ENCODE assay signal across 21 mouse cellular contexts in the genomic region with DNA sequence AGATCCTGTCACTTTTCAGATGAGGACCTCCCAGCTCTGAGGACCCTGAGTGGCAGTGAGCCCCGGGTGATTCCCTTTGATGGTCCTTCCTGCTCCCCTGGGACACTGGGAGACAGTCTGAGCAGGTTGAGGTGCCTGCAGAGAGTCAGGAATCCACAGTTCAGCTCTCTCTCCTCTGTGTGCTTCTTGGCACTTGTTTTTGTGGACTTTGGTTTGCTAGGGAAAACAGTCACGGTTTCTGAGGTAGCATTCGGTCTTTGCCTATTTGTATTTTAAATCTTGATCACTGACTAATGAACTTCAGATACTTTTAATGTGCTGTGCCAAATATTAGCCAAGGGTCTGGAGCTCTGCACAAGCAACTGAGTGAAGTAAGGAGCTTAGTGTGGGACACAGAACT.
"Had no signal": no experiment of that assay in that cellular context is flagged by ENCODE, and none has a peak within 500 bp of the region (broad histone marks: within the 10 kb centered on the region; RNA-seq: fewer than 3 reads in every experiment).

No protein-coding gene starts in this region.

- ATAC-seq: inflammation-experienced regulatory T-cells, adult 6 months; intestine, embryonic 16.5 days; midbrain, embryonic 13.5 days; midbrain, embryonic 16.5 days had no signal

- H3K4me2 ChIP-seq: limb, embryonic 12.5 days; limb, embryonic 15.5 days; lung, embryonic 15.5 days; midbrain, embryonic 13.5 days; neural tube, embryonic 13.5 days; stomach, embryonic 15.5 days had no signal

- DNase-seq: left cerebral cortex, postnatal 4 days; lung, adult 18-20 months; lung, postnatal 10 days; lung, postnatal 36 days; retina, postnatal 1 day; right cerebral cortex, postnatal 25 days; spleen, adult 18-20 months; thymus, postnatal 36 days had no signal

- H3K36me3 ChIP-seq: lung, embryonic 15.5 days; stomach, embryonic 15.5 days had no signal

- H3K27ac ChIP-seq: limb, embryonic 12.5 days; limb, embryonic 15.5 days; liver, embryonic 14.5 days; lung, embryonic 15.5 days; midbrain, embryonic 10.5 days; midbrain, embryonic 13.5 days; neural tube, embryonic 13.5 days; stomach, embryonic 15.5 days had no signal

- H3K4me1 ChIP-seq: limb, embryonic 15.5 days; lung, embryonic 15.5 days; megakaryocyte, embryonic 14.5 days; midbrain, embryonic 10.5 days; midbrain, embryonic 13.5 days; neural tube, embryonic 13.5 days; stomach, embryonic 15.5 days had no signal

- H3K9ac ChIP-seq: limb, embryonic 12.5 days; limb, embryonic 15.5 days; liver, embryonic 14.5 days; lung, embryonic 15.5 days; midbrain, embryonic 13.5 days; neural tube, embryonic 13.5 days; stomach, embryonic 15.5 days had no signal

- H3K4me3 ChIP-seq: limb, embryonic 12.5 days; limb, embryonic 15.5 days; lung, embryonic 15.5 days; megakaryocyte, embryonic 14.5 days; midbrain, embryonic 10.5 days; midbrain, embryonic 13.5 days; myocyte; neural tube, embryonic 13.5 days; stomach, embryonic 15.5 days had no signal

- H3K9me3 ChIP-seq: limb, embryonic 15.5 days; lung, embryonic 15.5 days; neural tube, embryonic 13.5 days; stomach, embryonic 15.5 days had no signal

- H3K27me3 ChIP-seq: limb, embryonic 12.5 days; limb, embryonic 15.5 days; lung, embryonic 15.5 days; megakaryocyte, embryonic 14.5 days; midbrain, embryonic 13.5 days; neural tube, embryonic 13.5 days; stomach, embryonic 15.5 days had no signal
